Mouse (Mus musculus): ENCODE measurements around the gene Tmem266. TPM values are rescaled to one million over a fixed set of nuclear protein-coding genes. Genes with fewer than 3 reads are reported as not detected.

The Tmem266 gene
- polyA plus RNA-seq, 1 experiment from 2014 or later: 5.4 TPM

DNA sequence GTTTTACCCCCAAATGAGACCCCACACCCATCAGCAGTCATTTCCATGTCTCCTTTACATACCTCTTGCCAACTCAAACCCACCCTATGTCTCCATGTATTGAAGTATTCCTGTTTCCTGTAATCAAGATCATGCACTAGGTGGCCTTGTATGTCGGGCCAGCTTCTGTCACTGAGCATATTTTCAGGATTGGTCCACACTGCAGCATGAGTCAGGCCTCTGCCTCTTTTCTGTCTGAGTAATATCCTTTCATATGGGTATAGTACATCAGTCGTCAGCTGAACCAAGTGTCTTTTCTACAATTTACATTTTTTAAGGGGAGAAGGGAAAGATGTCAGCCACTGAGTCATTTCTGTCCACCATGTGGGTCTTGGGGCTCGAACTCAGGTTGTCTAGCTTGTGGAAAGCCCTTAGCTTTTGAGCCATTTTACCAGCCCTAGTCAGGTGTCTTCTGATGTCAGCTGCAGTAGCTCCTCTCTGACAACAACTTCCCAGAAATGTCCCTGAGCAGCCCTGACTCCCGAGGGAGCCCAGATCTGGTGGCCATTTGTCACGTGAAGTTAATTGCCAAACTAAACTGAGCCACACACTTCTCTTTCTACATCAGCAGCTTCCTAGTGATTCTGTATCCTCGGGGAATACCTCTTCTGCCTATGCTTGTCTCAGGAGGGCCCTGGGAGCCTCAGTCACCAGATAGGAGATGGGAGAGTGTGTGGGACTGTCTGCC is 78.4 kb downstream of the Tmem266 start:
- Histone ChIP-seq H3K4me1 (peaks cover 25% of the 10 kb centered on the region), H3K9me3 (replicated peaks) (no peaks in the 10 kb centered on the region), H3K4me3 (replicated peaks) (no peak overlapping the region), H3K27me3 (replicated peaks) (no peaks in the 10 kb centered on the region), H3K9ac (replicated peaks) (no peak overlapping the region), H3K36me3 (no peaks in the 10 kb centered on the region), H3K4me2 (no peak overlapping the region), H3K27ac (replicated peaks) (no peak overlapping the region)
- ATAC-seq (ENCODE audit: low FRiP score): no peak
- 71% methylated on average over 6 of the region's 6 CpGs for WGBS

DNA sequence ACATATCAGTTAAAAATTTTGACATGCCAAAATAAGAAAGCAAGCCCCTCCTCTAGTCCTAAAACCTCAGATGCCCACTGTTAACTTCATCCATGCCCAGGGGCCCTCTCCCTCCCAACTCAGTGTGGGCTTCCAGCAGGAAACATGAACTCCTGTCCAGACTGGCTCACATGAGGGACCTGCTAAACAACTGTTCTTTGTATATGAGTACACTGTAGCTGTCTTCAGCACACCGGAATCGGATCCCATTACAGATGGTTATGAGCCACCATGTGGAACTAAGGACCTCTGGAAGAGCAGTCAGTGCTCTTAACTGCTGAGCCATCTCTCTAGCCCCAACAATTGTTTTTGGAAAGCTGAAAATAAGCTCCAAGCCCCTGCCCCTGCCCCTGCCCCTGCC is 80.1 kb downstream of the Tmem266 start:
- H3K27me3 ChIP-seq (replicated peaks): no peaks in the 10 kb centered on the region
- WGBS: 47% methylated on average over 2 of the region's 2 CpGs

DNA sequence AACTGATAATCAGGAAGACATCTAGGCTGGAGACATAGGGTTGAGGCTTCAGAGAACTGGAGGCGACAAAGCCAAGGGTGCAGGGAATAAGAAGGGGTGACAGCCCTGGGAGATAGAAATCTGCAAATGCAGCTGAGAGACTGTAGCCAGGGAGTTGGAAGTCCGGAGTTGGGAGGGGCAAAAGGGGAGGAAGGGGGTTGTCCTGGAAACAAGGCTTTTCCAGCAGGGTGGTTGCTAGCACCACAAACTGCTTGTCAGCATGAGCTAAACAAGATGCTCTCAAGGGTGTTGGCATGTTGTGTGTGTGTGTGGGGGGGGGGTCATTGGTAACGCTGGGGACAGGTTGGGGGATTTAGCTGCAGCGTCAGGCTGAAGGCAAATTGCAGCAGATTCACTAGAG is 82.1 kb downstream of the Tmem266 start:
- Histone ChIP-seq H3K4me1 (peaks cover 14% of the 10 kb centered on the region; the same call in 1 of the 2 replicates), H3K9ac (replicated peaks) (no peak overlapping the region), H3K9me3 (replicated peaks) (no peaks in the 10 kb centered on the region), H3K4me3 (replicated peaks) (no peak overlapping the region), H3K27me3 (replicated peaks) (no peaks in the 10 kb centered on the region), H3K36me3 (no peaks in the 10 kb centered on the region), H3K27ac (replicated peaks) (no peak overlapping the region), H3K4me2 (no peak overlapping the region)
- ATAC-seq (ENCODE audit: low FRiP score): no peak
- 34% methylated on average over 4 of the region's 4 CpGs for WGBS

More for the DNA sequence above, 80.1 kb downstream of the Tmem266 start:
- no peak overlapping the region for H3K9ac ChIP-seq (replicated peaks)
- H3K36me3 ChIP-seq: no peaks in the 10 kb centered on the region
- peaks cover 25% of the 10 kb centered on the region for H3K4me1 ChIP-seq
- no peak overlapping the region for H3K4me3 ChIP-seq (replicated peaks)
- H3K27ac ChIP-seq (replicated peaks): no peak overlapping the region
- H3K4me2 ChIP-seq: no peak overlapping the region
- no peaks in the 10 kb centered on the region for H3K9me3 ChIP-seq (replicated peaks)
- no peak for ATAC-seq (ENCODE audit: low FRiP score)

DNA sequence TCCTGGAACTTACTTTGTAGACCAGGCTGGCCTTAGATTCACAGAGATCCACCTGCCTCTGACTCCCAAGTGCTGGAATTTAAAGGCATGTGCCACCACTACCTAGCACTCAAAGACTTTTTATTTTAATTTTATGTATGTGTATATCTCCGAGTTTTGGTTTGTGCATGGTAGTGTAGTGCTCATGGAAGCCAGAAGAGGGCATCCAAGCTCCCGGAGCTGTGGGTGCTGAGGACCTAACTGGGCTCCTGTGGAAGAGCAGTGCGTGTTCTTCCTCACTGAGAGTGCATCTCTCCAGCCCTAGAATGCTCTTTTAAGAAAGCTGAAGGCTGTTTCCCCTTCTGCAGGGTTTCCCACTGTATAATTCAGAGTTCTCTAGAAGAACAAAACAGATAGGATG is 83.1 kb downstream of the Tmem266 start:
- no peaks in the 10 kb centered on the region for H3K9me3 ChIP-seq (replicated peaks)
- H3K36me3 ChIP-seq: no peaks in the 10 kb centered on the region
- no peak for ATAC-seq (ENCODE audit: low FRiP score)
- peaks cover 14% of the 10 kb centered on the region; the same call in 1 of the 2 replicates for H3K4me1 ChIP-seq
- no peak overlapping the region for H3K4me2 ChIP-seq
- no peak overlapping the region for H3K4me3 ChIP-seq (replicated peaks)
- no peak overlapping the region for H3K9ac ChIP-seq (replicated peaks)
- 53% methylated on average over 3 of the region's 3 CpGs for WGBS
- no peak overlapping the region for H3K27ac ChIP-seq (replicated peaks)
- no peaks in the 10 kb centered on the region for H3K27me3 ChIP-seq (replicated peaks)

DNA sequence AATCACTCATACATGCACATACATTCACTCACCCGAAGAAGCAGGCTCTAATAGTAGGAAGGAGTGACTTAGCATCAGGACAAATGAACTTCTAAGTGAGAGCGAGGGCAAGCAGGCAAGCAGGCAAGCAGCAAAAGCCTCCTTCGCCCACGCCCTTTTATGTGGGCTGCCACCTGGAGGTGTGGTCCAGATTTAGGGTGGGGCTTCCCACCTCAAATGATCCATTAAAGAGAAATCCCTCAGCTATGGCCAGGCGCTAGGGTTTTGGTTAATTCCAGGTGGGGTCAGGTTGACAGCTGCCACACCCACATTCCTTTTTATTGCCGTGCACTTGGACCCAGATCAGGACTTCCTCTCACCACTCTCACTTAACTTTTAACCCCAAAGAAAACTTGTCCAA is 83.7 kb downstream of the Tmem266 start:
- H3K4me3 ChIP-seq (replicated peaks): no peak overlapping the region
- ATAC-seq (ENCODE audit: low FRiP score): no peak
- no peaks in the 10 kb centered on the region for H3K27me3 ChIP-seq (replicated peaks)
- H3K27ac ChIP-seq (replicated peaks): no peak overlapping the region
- no peak overlapping the region for H3K9ac ChIP-seq (replicated peaks)
- no peak overlapping the region for H3K4me2 ChIP-seq
- peaks cover 14% of the 10 kb centered on the region; the same call in 1 of the 2 replicates for H3K4me1 ChIP-seq
- WGBS: 72% methylated on average over 6 of the region's 6 CpGs
- no peaks in the 10 kb centered on the region for H3K9me3 ChIP-seq (replicated peaks)
- no peaks in the 10 kb centered on the region for H3K36me3 ChIP-seq

DNA sequence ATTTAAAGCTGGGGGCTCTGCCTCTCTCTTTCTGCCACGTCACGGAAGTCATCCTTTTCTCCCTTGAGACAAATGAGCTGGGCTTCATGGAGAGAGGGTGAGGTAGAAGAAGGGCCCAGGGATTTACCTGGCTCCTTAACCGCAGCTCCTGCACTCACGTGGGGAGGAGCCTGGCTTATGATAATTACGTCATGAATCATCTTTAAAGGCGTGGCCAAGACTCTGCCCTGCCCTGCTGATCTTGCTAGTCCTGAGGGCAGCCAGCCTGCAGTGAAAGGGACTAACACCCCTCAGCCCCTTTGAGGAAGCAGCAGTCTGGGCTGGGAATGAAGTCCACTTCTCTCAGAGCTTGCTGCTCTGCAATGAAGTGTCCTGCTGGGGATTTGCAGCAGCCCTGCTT is 84.4 kb downstream of the Tmem266 start:
- Histone ChIP-seq H3K9ac (replicated peaks) (no peak overlapping the region), H3K4me1 (peaks cover 14% of the 10 kb centered on the region; the same call in 1 of the 2 replicates), H3K9me3 (replicated peaks) (no peaks in the 10 kb centered on the region), H3K27ac (replicated peaks) (no peak overlapping the region), H3K36me3 (no peaks in the 10 kb centered on the region), H3K4me3 (replicated peaks) (no peak overlapping the region), H3K4me2 (no peak overlapping the region), H3K27me3 (replicated peaks) (no peaks in the 10 kb centered on the region)
- 51% methylated on average over 6 of the region's 6 CpGs for WGBS
- 0 out of 2 replicates have a peak, but pooled peaks have one; percentile 22 for ATAC-seq (ENCODE audit: low FRiP score)

DNA sequence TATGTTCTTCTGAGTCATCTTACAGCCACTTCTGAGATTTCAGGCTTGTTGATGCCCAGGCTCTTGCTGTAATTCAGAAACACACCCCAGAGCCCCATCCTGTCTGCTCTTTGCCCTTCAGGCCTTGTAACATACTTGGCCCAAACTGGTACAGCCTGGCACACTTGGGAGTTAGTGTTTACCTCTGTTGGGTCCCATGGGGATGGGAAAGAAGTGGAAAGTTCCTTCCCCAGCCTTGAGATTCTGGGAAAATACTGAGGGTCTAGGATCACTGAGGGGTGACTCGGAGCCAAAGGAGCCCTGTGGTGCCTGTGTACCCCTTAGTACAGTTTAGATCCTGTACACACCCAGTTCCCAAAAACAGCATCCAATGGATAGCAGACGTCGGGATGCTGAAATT is 95.1 kb downstream of the Tmem266 start:
- Histone ChIP-seq H3K36me3 (no peaks in the 10 kb centered on the region), H3K9me3 (replicated peaks) (no peaks in the 10 kb centered on the region), H3K27me3 (replicated peaks) (no peaks in the 10 kb centered on the region), H3K4me3 (replicated peaks) (no peak overlapping the region), H3K27ac (replicated peaks) (no peak overlapping the region), H3K4me1 (0 out of 2 replicates have a peak, but pooled peaks cover 3% of the 10 kb centered on the region), H3K9ac (replicated peaks) (no peak overlapping the region), H3K4me2 (no peak overlapping the region)
- 94% methylated on average over 3 of the region's 3 CpGs for WGBS
- ATAC-seq (ENCODE audit: low FRiP score): no peak

DNA sequence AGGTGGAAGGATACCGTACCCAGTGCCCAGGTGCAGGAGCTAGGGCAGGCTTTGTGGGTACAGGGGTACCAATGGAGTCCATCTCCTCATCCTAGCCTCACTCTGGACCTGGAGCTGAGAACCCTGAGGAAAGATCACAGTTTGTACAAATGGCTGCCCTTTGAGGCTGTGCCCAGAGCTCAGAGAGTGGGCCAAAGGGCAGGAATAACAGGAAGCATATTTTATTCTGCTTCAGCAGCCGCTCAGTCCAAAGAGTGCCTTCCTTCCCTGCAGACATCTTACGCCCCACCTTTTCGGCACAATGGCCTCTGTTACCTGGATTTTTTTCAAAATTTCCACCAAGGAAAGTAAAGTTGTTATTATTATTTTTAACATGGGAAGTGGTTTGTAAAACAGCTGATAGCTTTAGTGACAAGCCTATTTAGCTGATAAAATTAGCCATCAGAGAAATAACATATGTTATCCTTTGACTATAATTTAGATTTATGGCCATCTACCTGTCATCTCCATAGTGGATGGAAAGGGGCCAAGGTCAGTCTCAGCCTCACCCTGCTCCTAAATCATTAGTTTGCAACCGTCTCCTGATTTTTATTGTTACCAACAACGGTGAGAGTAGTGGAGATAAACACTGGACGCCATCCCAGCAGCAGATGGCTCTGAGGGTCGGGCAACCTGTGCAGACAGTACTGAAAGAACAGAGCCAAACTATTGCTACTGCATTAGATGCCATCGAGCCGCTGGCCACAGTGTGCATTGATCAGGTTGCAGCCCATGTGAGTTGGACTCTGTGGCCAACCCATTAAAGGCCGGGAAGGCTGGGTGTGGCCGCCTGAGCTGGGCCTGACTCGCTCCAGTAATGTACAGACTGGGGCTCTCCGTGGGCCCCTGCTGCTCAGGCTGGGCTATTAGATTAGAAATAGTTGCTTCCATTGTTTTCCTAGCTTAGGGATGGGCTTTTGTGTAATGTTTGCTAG is 97.0 kb downstream of the Tmem266 start:
- Histone ChIP-seq H3K9ac (replicated peaks) (no peak overlapping the region), H3K36me3 (no peaks in the 10 kb centered on the region)
- 60% methylated on average over 14 of the region's 14 CpGs for WGBS

DNA sequence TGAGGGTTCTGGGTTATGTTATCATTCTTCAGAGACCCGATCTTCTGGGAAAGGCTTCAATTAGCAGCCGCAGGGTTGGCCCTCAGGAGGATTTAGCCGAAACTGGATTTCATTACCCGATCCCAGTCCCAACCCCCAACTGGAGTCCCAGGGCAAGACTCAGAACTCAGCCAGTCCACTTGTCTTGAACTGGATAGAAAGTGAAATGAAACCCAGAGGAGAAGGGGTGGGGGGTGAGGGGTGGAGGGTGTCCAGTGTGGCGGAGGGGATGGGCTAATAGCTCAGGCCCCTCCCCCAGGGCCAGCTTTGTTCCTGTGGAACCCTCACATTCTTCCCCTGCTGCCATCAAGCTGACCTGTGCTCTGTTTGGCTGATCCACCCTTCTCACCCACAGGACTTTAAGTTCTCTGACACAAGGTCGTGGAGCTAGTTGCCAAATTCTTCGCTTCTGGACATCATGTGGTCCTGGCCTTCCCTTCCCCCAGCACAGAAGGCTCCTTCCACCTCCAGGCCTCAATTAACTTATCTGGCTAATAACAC is 98.6 kb downstream of the Tmem266 start:
- H3K9me3 ChIP-seq (replicated peaks): no peaks in the 10 kb centered on the region
- H3K27ac ChIP-seq (replicated peaks): no peak overlapping the region
- no peaks in the 10 kb centered on the region for H3K36me3 ChIP-seq
- no peak overlapping the region for H3K4me2 ChIP-seq
- no peak for ATAC-seq (ENCODE audit: low FRiP score)
- no peak overlapping the region for H3K4me3 ChIP-seq (replicated peaks)
- peaks cover under 1% of the 10 kb centered on the region; the same call in 1 of the 2 replicates for H3K27me3 ChIP-seq (replicated peaks)
- H3K4me1 ChIP-seq: peaks cover 10% of the 10 kb centered on the region
- H3K9ac ChIP-seq (replicated peaks): no peak overlapping the region
- 74% methylated on average over 7 of the region's 7 CpGs for WGBS

More for the DNA sequence above, 97.0 kb downstream of the Tmem266 start:
- Histone ChIP-seq H3K4me1 (0 out of 2 replicates have a peak, but pooled peaks cover 3% of the 10 kb centered on the region), H3K4me3 (replicated peaks) (no peak overlapping the region), H3K4me2 (no peak overlapping the region), H3K9me3 (replicated peaks) (no peaks in the 10 kb centered on the region), H3K27ac (replicated peaks) (no peak overlapping the region), H3K27me3 (replicated peaks) (no peaks in the 10 kb centered on the region)
- no peak for ATAC-seq (ENCODE audit: low FRiP score)

DNA sequence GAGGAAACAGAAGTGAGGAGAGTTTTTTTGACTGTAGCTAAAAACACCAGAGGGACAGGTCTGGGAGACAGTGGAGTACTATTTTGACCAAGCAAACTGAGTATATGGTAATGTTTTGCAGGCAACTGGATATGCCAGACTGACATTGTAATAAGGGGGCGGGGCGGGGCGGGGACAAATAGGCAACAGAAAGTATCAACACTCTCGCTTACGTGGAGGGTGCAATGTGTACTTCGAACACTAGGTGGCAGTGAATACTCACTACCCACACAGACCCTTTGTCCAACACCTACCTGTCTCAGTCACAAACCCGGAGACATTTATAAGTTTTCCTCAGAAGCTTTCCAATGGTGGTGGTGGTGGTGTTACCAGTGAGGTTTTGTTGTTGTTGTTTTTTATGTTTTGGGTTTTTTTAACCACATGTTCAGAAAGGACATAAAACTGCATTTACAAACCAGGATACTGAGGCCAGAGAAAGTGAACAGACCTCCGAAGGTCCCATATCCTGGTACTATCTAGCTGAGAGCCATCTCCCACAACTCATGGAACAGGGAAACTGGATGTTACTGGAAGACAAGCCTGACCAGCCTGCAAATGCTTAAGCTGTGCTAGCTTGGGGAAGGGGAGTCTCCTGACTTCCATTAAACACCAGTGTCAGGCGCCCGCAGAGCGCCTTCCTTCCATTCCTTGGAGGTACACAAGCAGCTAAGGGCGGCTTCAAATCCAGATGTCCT is 102.7 kb downstream of the Tmem266 start:
- Histone ChIP-seq H3K27ac (replicated peaks) (no peak overlapping the region), H3K9me3 (replicated peaks) (no peaks in the 10 kb centered on the region), H3K4me2 (peak overlapping the region; percentile 30; the same call in 1 of the 2 replicates), H3K27me3 (replicated peaks) (peaks cover 6% of the 10 kb centered on the region; the same call in 1 of the 2 replicates), H3K36me3 (no peaks in the 10 kb centered on the region), H3K9ac (replicated peaks) (no peak overlapping the region), H3K4me1 (peaks cover 12% of the 10 kb centered on the region), H3K4me3 (replicated peaks) (no peak overlapping the region)
- WGBS: 32% methylated on average over 12 of the region's 12 CpGs
- peak; percentile 77 for ATAC-seq (ENCODE audit: low FRiP score)

DNA sequence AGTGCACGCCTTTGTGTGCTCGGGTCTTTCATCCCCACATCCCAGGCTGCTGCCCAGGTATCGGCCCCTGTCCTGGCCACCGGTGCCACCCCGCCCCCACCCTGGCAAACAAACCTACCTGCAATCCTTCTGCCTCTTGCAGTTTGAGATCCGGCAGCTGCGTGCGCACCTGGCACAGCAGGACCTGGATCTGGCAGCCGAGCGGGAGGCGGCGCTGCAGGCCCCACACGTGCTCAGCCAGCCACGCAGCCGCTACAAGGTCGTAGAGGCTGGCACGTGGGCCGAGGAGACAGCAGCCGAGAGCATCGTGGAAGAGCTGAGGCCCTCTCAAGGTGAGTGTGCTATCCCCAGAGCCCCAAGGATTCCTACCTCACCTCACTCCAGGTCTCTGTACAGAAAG is 103.4 kb downstream of the Tmem266 start:
- no peak overlapping the region for H3K9ac ChIP-seq (replicated peaks)
- WGBS: 20% methylated on average over 20 of the region's 20 CpGs
- peak overlapping the region; percentile 30 for H3K4me2 ChIP-seq
- peak; percentile 22; the same call in 1 of the 2 replicates for ATAC-seq (ENCODE audit: low FRiP score)
- H3K4me3 ChIP-seq (replicated peaks): no peak overlapping the region
- H3K27me3 ChIP-seq (replicated peaks): peaks cover 6% of the 10 kb centered on the region; the same call in 1 of the 2 replicates
- H3K9me3 ChIP-seq (replicated peaks): no peaks in the 10 kb centered on the region
- peaks cover 12% of the 10 kb centered on the region for H3K4me1 ChIP-seq
- no peaks in the 10 kb centered on the region for H3K36me3 ChIP-seq
- H3K27ac ChIP-seq (replicated peaks): no peak overlapping the region

All from neural tube, embryonic 15.5 days (tissue).